Mouse (Mus musculus): ENCODE measurements around the gene Mta2. TPM values are rescaled to one million over a fixed set of nuclear protein-coding genes. Genes with fewer than 3 reads are reported as not detected.

Gene Mta2
- polyA plus RNA-seq, 1 experiment from 2014 or later, result 29.1 TPM

- H3K36me3 ChIP-seq (ENCODE audit: control insufficient read depth, insufficient read depth, low read length), result peaks cover 32% of the 10 kb centered on the region
Measured at GRCm38 (mm10) chr19:8953135-8954039, 11.7 kb downstream of the Mta2 start, which contains the start of gene Tut1. Gene Tut1 (plus strand): TSS chr19:8953847.

GRCm38 (mm10) chr19:8954171-8954570, 12.5 kb downstream of the Mta2 start:
- Histone ChIP-seq H3K27me3 (ENCODE audit: control insufficient read depth, insufficient read depth, low read length) (no peaks in the 10 kb centered on the region), H3K9me3 (ENCODE audit: control insufficient read depth, low read length) (no peaks in the 10 kb centered on the region), H3K9ac (replicated peaks; ENCODE audit: low read depth, low read length) (peak overlapping the region; percentile 58), H3K4me2 (ENCODE audit: low read depth, low read length) (peak overlapping the region; percentile 91), H3K36me3 (ENCODE audit: control insufficient read depth, insufficient read depth, low read length) (peaks cover 26% of the 10 kb centered on the region), H3K27ac (ENCODE audit: low read depth, low read length) (peak overlapping the region; percentile 65), H3K4me3 (ENCODE audit: low read depth, low read length) (peak overlapping the region; percentile 84), H3K4me1 (ENCODE audit: control insufficient read depth, insufficient read depth, low read length) (peaks cover 18% of the 10 kb centered on the region)
- ATAC-seq (ENCODE audit: low read depth), result no peak
- WGBS, result 8% methylated on average over 9 of the region's 9 CpGs

More at GRCm38 (mm10) chr19:8953135-8954039, 11.7 kb downstream of the Mta2 start, which contains the start of gene Tut1:
- Histone ChIP-seq H3K4me1 (ENCODE audit: control insufficient read depth, insufficient read depth, low read length) (peaks cover 18% of the 10 kb centered on the region), H3K27ac (ENCODE audit: low read depth, low read length) (peak within 1 kb of the TSS; percentile 86), H3K9ac (replicated peaks; ENCODE audit: low read depth, low read length) (peak within 1 kb of the TSS; percentile 58), H3K4me2 (ENCODE audit: low read depth, low read length) (peak within 1 kb of the TSS; percentile 91), H3K4me3 (ENCODE audit: low read depth, low read length) (peak within 1 kb of the TSS; percentile 84), H3K27me3 (ENCODE audit: control insufficient read depth, insufficient read depth, low read length) (no peaks in the 10 kb centered on the region), H3K9me3 (ENCODE audit: control insufficient read depth, low read length) (no peaks in the 10 kb centered on the region)
- WGBS, result 2% methylated on average over 46 of the region's 46 CpGs
- ATAC-seq (ENCODE audit: low read depth), result peak; percentile 97

GRCm38 (mm10) chr19:8962256-8962655, 20.6 kb downstream of the Mta2 start:
- 100% methylated on average over 2 of the region's 2 CpGs for WGBS
- no peaks in the 10 kb centered on the region for H3K9me3 ChIP-seq (ENCODE audit: control insufficient read depth, low read length)

GRCm38 (mm10) chr19:8965075-8965474, 23.4 kb downstream of the Mta2 start:
- no peak overlapping the region for H3K9ac ChIP-seq (replicated peaks; ENCODE audit: low read depth, low read length)
- WGBS, result 93% methylated on average over 11 of the region's 11 CpGs
- H3K27me3 ChIP-seq (ENCODE audit: control insufficient read depth, insufficient read depth, low read length), result no peaks in the 10 kb centered on the region
- H3K9me3 ChIP-seq (ENCODE audit: control insufficient read depth, low read length), result no peaks in the 10 kb centered on the region
- ATAC-seq (ENCODE audit: low read depth), result no peak
- no peak overlapping the region for H3K4me2 ChIP-seq (ENCODE audit: low read depth, low read length)
- peaks cover 5% of the 10 kb centered on the region for H3K4me1 ChIP-seq (ENCODE audit: control insufficient read depth, insufficient read depth, low read length)
- no peak overlapping the region for H3K4me3 ChIP-seq (ENCODE audit: low read depth, low read length)
- H3K36me3 ChIP-seq (ENCODE audit: control insufficient read depth, insufficient read depth, low read length), result peaks cover 36% of the 10 kb centered on the region
- H3K27ac ChIP-seq (ENCODE audit: low read depth, low read length), result no peak overlapping the region

More at GRCm38 (mm10) chr19:8962256-8962655, 20.6 kb downstream of the Mta2 start:
- Histone ChIP-seq H3K27me3 (ENCODE audit: control insufficient read depth, insufficient read depth, low read length) (no peaks in the 10 kb centered on the region), H3K4me1 (ENCODE audit: control insufficient read depth, insufficient read depth, low read length) (peaks cover 5% of the 10 kb centered on the region; the same call in 1 of the 2 replicates), H3K4me3 (ENCODE audit: low read depth, low read length) (no peak overlapping the region), H3K36me3 (ENCODE audit: control insufficient read depth, insufficient read depth, low read length) (peaks cover 46% of the 10 kb centered on the region), H3K9ac (replicated peaks; ENCODE audit: low read depth, low read length) (no peak overlapping the region), H3K27ac (ENCODE audit: low read depth, low read length) (no peak overlapping the region), H3K4me2 (ENCODE audit: low read depth, low read length) (no peak overlapping the region)
- ATAC-seq (ENCODE audit: low read depth), result no peak

- ATAC-seq (ENCODE audit: low read depth), result no peak
- peak overlapping the region; percentile 52 for H3K9ac ChIP-seq (replicated peaks; ENCODE audit: low read depth, low read length)
- H3K4me2 ChIP-seq (ENCODE audit: low read depth, low read length), result peak overlapping the region; percentile 57; the same call in 1 of the 2 replicates
- H3K36me3 ChIP-seq (ENCODE audit: control insufficient read depth, insufficient read depth, low read length), result peaks cover 39% of the 10 kb centered on the region
- 84% methylated on average over 8 of the region's 8 CpGs for WGBS
- no peaks in the 10 kb centered on the region for H3K27me3 ChIP-seq (ENCODE audit: control insufficient read depth, insufficient read depth, low read length)
- peaks cover 5% of the 10 kb centered on the region for H3K4me1 ChIP-seq (ENCODE audit: control insufficient read depth, insufficient read depth, low read length)
- H3K4me3 ChIP-seq (ENCODE audit: low read depth, low read length), result peak overlapping the region; percentile 64
- H3K9me3 ChIP-seq (ENCODE audit: control insufficient read depth, low read length), result no peaks in the 10 kb centered on the region
- H3K27ac ChIP-seq (ENCODE audit: low read depth, low read length), result peak overlapping the region; percentile 83
Measured at GRCm38 (mm10) chr19:8965771-8966170, 24.1 kb downstream of the Mta2 start.

- Histone ChIP-seq H3K4me2 (ENCODE audit: low read depth, low read length) (peak overlapping the region; percentile 57), H3K4me3 (ENCODE audit: low read depth, low read length) (peak overlapping the region; percentile 64), H3K36me3 (ENCODE audit: control insufficient read depth, insufficient read depth, low read length) (peaks cover 43% of the 10 kb centered on the region), H3K27ac (ENCODE audit: low read depth, low read length) (peak overlapping the region; percentile 83), H3K9ac (replicated peaks; ENCODE audit: low read depth, low read length) (peak overlapping the region; percentile 52), H3K27me3 (ENCODE audit: control insufficient read depth, insufficient read depth, low read length) (no peaks in the 10 kb centered on the region), H3K4me1 (ENCODE audit: control insufficient read depth, insufficient read depth, low read length) (peaks cover 5% of the 10 kb centered on the region), H3K9me3 (ENCODE audit: control insufficient read depth, low read length) (no peaks in the 10 kb centered on the region)
- ATAC-seq (ENCODE audit: low read depth), result no peak
- 47% methylated on average over 5 of the region's 5 CpGs for WGBS
Measured at GRCm38 (mm10) chr19:8966198-8966589, 24.5 kb downstream of the Mta2 start.

GRCm38 (mm10) chr19:8966590-8967372, 25.1 kb downstream of the Mta2 start, which contains the start of gene Eef1g:
Gene Eef1g (plus strand): TSS chr19:8967041.
- Histone ChIP-seq H3K4me1 (ENCODE audit: control insufficient read depth, insufficient read depth, low read length) (peaks cover 5% of the 10 kb centered on the region), H3K9ac (replicated peaks; ENCODE audit: low read depth, low read length) (peak within 1 kb of the TSS; percentile 70), H3K27ac (ENCODE audit: low read depth, low read length) (peak within 1 kb of the TSS; percentile 83), H3K4me2 (ENCODE audit: low read depth, low read length) (peak within 1 kb of the TSS; percentile 65), H3K4me3 (ENCODE audit: low read depth, low read length) (peak within 1 kb of the TSS; percentile 64), H3K9me3 (ENCODE audit: control insufficient read depth, low read length) (no peaks in the 10 kb centered on the region), H3K36me3 (ENCODE audit: control insufficient read depth, insufficient read depth, low read length) (peaks cover 46% of the 10 kb centered on the region), H3K27me3 (ENCODE audit: control insufficient read depth, insufficient read depth, low read length) (no peaks in the 10 kb centered on the region)
- ATAC-seq (ENCODE audit: low read depth), result peak; percentile 98
- WGBS, result under 1% methylated on average over 52 of the region's 52 CpGs

- Histone ChIP-seq H3K9ac (replicated peaks; ENCODE audit: low read depth, low read length) (peak overlapping the region; percentile 70), H3K27me3 (ENCODE audit: control insufficient read depth, insufficient read depth, low read length) (no peaks in the 10 kb centered on the region), H3K4me3 (ENCODE audit: low read depth, low read length) (peak overlapping the region; percentile 64), H3K9me3 (ENCODE audit: control insufficient read depth, low read length) (no peaks in the 10 kb centered on the region), H3K27ac (ENCODE audit: low read depth, low read length) (peak overlapping the region; percentile 83), H3K36me3 (ENCODE audit: control insufficient read depth, insufficient read depth, low read length) (peaks cover 46% of the 10 kb centered on the region), H3K4me2 (ENCODE audit: low read depth, low read length) (peak overlapping the region; percentile 65), H3K4me1 (ENCODE audit: control insufficient read depth, insufficient read depth, low read length) (peaks cover 5% of the 10 kb centered on the region)
- peak; percentile 5; the same call in 1 of the 2 replicates for ATAC-seq (ENCODE audit: low read depth)
- under 1% methylated on average over 8 of the region's 8 CpGs for WGBS
Measured at GRCm38 (mm10) chr19:8967373-8967743, 25.7 kb downstream of the Mta2 start.
